Mouse (Mus musculus) lung, embryonic 14.5 days (tissue): ENCODE measurements around the gene C130026I21Rik. TPM values are rescaled to one million over a fixed set of nuclear protein-coding genes. Genes with fewer than 3 reads are reported as not detected.
"Not testable (repeated sequence)": the region's sequence is repeated elsewhere in the genome, so short reads cannot be mapped to it uniquely, and the experiment has no call there.

Experiments used
- ATAC-seq: fragments of 200-750 bp; cut with Nextera tagmentation; 2 replicates; pipeline ENCODE4 v1.8.0; 2017; ENCODE audit warnings: mild to moderate bottlenecking, moderate TSS enrichment, moderate library complexity; ENCODE audit not compliant: insufficient read depth
- DNase-seq: peaks from one replicate; pipeline ENCODE4 v3.0.0-alpha.2; 2015
- H3K27ac ChIP-seq: fragments of 300-500 bp; sonication (generic); 2 replicates; pipeline ENCODE4 v1.5.1; 2014; ENCODE audit warnings: low read depth, mild to moderate bottlenecking, moderate library complexity
- H3K27me3 ChIP-seq: fragments of 300-500 bp; sonication (generic); 2 replicates; pipeline ENCODE4 v1.6.1; 2014; ENCODE audit warnings: low read length, control low read depth; ENCODE audit not compliant: insufficient read depth
- H3K36me3 ChIP-seq: fragments of 300-500 bp; sonication (generic); 2 replicates; pipeline ENCODE4 v1.6.1; 2014; ENCODE audit warnings: control low read depth; ENCODE audit not compliant: insufficient read depth
- H3K4me1 ChIP-seq: fragments of 300-500 bp; sonication (generic); 2 replicates; pipeline ENCODE4 v1.6.1; 2014; ENCODE audit warnings: antibody characterized with exemption, control low read depth; ENCODE audit not compliant: insufficient read depth
- H3K4me2 ChIP-seq: fragments of 300-500 bp; sonication (generic); 2 replicates; pipeline ENCODE4 v1.6.1; 2014; ENCODE audit warnings: mild to moderate bottlenecking
- H3K4me3 ChIP-seq: fragments of 300-500 bp; sonication (generic); 2 replicates; pipeline ENCODE4 v1.5.1; 2014; ENCODE audit warnings: low read depth, low read length
- H3K9ac ChIP-seq: fragments of 300-500 bp; sonication (generic); 2 replicates; pipeline ENCODE4 v1.6.1; 2014
- H3K9me3 ChIP-seq: fragments of 300-500 bp; sonication (generic); 2 replicates; pipeline ENCODE4 v1.6.1; 2016; ENCODE audit warnings: low read depth, low read length, control low read depth
- WGBS: fragments of 180-500 bp; shearing (Covaris S2); extraction: QIAGEN DNeasy Blood & Tissue Kit; methylation state at CpG from one replicate; pipeline ENCODE4 v1.1.7; 2014; 5-methylcytosine and 5-hydroxymethylcytosine counted together
- polyA plus RNA-seq: library from polyadenylated mRNA; unstranded; fragments of >200 nt; fragmentation: Nextera tagmentation; extraction: Ambion mirVana; gene quantifications from 2 replicates; pipeline ENCODE4 v1.2.1, GENCODE M21; 2014

The C130026I21Rik gene
- polyA plus RNA-seq, 1 experiment from 2014 or later, result 0.82 TPM

- H3K9ac ChIP-seq, H3K27ac ChIP-seq, ATAC-seq, DNase-seq, H3K4me3 ChIP-seq, H3K36me3 ChIP-seq, H3K27me3 ChIP-seq, H3K4me1 ChIP-seq, H3K4me2 ChIP-seq, H3K9me3 ChIP-seq: not testable (repeated sequence)
- WGBS, result 64% methylated on average over 3 of the region's 3 CpGs
Observed at GRCm38 (mm10) chr1:85071690-85072089, 198.7 kb downstream of the C130026I21Rik start.

DNA sequence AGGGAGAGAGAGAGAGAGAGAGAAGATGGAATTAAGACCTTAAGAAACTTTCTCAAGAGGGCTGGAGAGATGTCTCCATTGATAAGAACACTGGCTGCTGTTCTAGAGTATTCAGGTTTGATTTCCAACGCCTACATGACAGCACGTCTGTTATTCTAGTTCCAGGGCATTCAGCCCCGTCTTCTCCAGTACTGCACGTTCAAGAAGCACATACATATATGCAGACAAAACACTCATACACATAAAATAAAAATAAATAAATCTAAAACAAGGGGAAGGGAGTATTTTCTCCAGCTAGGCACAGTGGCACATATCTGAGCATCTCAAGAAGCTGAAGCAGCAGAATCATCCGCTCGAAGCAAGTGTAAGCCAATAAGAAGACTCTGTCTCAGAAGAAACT lies 234.6 kb downstream of the C130026I21Rik start:
- not testable (repeated sequence) for H3K4me1 ChIP-seq, H3K27me3 ChIP-seq, H3K4me3 ChIP-seq, ATAC-seq, H3K36me3 ChIP-seq, H3K9ac ChIP-seq, H3K27ac ChIP-seq, DNase-seq, H3K9me3 ChIP-seq, H3K4me2 ChIP-seq
- WGBS, result 74% methylated on average over 4 of the region's 6 CpGs

GRCm38 (mm10) chr1:85034394-85034793 lies 236.0 kb downstream of the C130026I21Rik start:
- not testable (repeated sequence) for H3K4me3 ChIP-seq, H3K36me3 ChIP-seq, H3K9ac ChIP-seq, H3K4me2 ChIP-seq, H3K9me3 ChIP-seq, H3K4me1 ChIP-seq, H3K27ac ChIP-seq, ATAC-seq, DNase-seq, H3K27me3 ChIP-seq
- 86% methylated on average over 3 of the region's 4 CpGs for WGBS

GRCm38 (mm10) chr1:85033616-85034015 lies 236.8 kb downstream of the C130026I21Rik start:
- H3K4me3 ChIP-seq, ATAC-seq, H3K9ac ChIP-seq, H3K27me3 ChIP-seq, H3K4me2 ChIP-seq, H3K4me1 ChIP-seq, H3K9me3 ChIP-seq, H3K27ac ChIP-seq, H3K36me3 ChIP-seq: not testable (repeated sequence)
- WGBS, result 82% methylated on average over 5 of the region's 6 CpGs
- peak; percentile 0 for DNase-seq

DNA sequence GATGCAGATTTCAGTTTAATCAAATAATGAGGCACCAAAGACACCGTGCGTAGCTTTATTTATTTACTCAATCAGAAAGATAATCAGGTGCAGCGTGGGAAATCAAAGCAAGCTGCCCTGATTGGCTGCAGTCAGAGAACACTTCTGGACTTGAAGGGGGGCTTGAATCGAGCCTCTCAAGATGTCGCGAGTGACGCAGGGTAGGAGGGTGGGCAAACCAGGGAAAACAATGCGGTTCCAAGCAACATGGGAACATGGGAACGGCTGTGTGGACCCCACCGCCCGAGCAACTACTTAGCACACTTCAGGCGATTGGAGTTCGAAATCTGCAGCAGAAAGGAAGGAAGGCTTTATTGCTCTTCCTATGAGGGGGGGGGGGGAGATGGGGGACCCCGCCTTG lies 240.2 kb downstream of the C130026I21Rik start:
- not testable (repeated sequence) for H3K36me3 ChIP-seq, H3K4me1 ChIP-seq, H3K4me2 ChIP-seq, H3K27me3 ChIP-seq, H3K27ac ChIP-seq, H3K9ac ChIP-seq, H3K9me3 ChIP-seq, DNase-seq, H3K4me3 ChIP-seq, ATAC-seq
- WGBS, result 66% methylated on average over 11 of the region's 14 CpGs

GRCm38 (mm10) chr1:85011933-85012332 lies 258.4 kb downstream of the C130026I21Rik start:
- WGBS, result 93% methylated on average over 11 of the region's 13 CpGs
- H3K4me3 ChIP-seq, H3K9me3 ChIP-seq, ATAC-seq, H3K27ac ChIP-seq, H3K4me2 ChIP-seq, H3K9ac ChIP-seq, H3K27me3 ChIP-seq, H3K4me1 ChIP-seq, H3K36me3 ChIP-seq, DNase-seq: not testable (repeated sequence)

DNA sequence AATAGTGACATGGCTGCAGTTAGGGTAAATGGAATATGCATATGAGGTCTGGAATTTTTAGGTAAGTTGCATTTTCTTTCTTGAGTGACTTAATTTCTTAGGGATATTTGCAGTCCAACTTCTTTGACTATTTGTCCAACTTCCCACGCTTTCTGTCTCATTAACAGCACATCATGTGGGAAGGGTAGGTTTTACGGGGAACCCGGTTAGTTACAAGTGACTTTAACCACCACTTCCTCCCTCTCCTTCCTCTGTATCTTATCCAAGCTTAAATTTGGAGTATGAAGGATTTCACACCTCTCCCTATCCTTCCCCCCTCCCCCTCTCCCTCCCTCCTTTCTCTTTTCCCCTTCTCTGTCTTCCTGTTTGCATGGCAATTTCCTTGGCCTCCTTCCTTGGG lies 259.4 kb downstream of the C130026I21Rik start:
- H3K4me2 ChIP-seq, H3K9me3 ChIP-seq, H3K27me3 ChIP-seq, H3K27ac ChIP-seq, H3K9ac ChIP-seq, H3K4me1 ChIP-seq, H3K4me3 ChIP-seq, DNase-seq, H3K36me3 ChIP-seq, ATAC-seq: not testable (repeated sequence)
- 70% methylated on average over 3 of the region's 3 CpGs for WGBS

DNA sequence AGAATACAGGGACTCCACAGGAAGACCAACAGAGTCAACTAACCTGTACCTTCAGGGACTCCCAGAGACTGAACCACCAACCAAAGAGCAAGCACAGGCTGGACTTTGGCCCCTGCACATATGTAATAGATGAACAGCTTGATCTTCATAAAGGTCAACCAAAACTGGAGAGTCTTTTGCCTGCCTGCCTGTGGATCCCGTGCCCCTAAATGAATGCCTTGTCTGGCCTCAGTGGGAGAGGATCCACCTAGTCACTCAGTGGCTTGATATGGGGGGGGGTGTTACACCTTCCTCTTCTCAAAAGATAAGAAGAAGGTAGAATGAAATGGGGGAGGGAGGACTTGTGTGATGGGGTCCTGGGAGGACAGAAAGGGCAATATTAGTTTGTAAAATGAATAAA lies 262.6 kb downstream of the C130026I21Rik start:
- not testable (repeated sequence) for H3K4me3 ChIP-seq, H3K9ac ChIP-seq, H3K27me3 ChIP-seq, ATAC-seq, H3K36me3 ChIP-seq, H3K9me3 ChIP-seq, H3K4me1 ChIP-seq, H3K4me2 ChIP-seq, H3K27ac ChIP-seq, DNase-seq
- WGBS, result 56% methylated on average over 1 of the region's 1 CpGs

DNA sequence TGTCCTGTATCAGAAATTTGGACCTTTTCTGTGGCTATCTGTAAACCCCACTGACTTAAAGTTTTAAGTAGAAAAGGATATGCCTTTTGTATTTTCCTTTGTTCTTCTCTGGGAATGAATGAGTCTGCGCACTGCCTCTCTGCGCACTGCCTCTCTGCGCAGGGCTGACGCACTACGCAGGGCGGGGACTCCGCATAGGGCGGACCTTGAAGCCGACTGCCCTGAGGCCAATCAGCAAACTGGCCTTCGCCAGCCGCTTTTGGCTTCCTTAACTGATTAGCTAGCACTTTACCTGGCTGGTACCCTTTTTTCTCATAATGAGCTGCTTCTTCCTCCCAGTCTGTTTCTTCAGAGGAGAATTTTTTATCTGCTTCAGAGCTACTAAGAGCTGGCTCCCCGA lies 271.1 kb downstream of the C130026I21Rik start:
- not testable (repeated sequence) for DNase-seq
- 92% methylated on average over 3 of the region's 12 CpGs for whole genome bisulfite sequencing

GRCm38 (mm10) chr1:84996305-84996704 lies 274.1 kb downstream of the C130026I21Rik start:
- H3K4me3 ChIP-seq, DNase-seq, H3K4me2 ChIP-seq, H3K27me3 ChIP-seq, ATAC-seq, H3K36me3 ChIP-seq, H3K4me1 ChIP-seq, H3K27ac ChIP-seq, H3K9ac ChIP-seq, H3K9me3 ChIP-seq: not testable (repeated sequence)
- 77% methylated on average over 5 of the region's 9 CpGs for WGBS

More for the DNA sequence above, 271.1 kb downstream of the C130026I21Rik start:
- not testable (repeated sequence) for ATAC-seq, H3K4me3 ChIP-seq, H3K4me2 ChIP-seq, H3K27ac ChIP-seq, H3K36me3 ChIP-seq, H3K9ac ChIP-seq, H3K9me3 ChIP-seq, H3K4me1 ChIP-seq, H3K27me3 ChIP-seq

DNA sequence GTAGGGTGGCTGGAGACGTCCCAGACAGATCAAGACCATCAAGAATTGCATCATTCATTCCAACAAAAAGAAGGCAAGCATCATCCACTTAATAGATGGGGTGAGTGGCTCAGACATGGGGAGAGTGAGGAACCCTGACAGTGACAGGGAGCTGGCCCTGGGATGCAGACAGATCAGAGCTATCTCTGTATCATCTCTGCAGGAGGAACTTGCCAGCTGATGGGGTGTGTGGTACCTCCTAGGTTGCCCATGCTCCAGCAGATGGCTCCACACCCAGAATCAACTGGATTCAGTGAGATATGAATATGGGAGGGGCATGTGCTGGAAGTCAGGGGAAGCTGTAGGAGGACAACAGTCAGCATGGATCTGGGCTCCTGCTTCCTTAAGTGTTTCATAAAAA lies 275.9 kb downstream of the C130026I21Rik start:
- not testable (repeated sequence) for H3K4me1 ChIP-seq, H3K9ac ChIP-seq, H3K9me3 ChIP-seq, ATAC-seq, H3K36me3 ChIP-seq, H3K27ac ChIP-seq, H3K4me3 ChIP-seq, DNase-seq, H3K27me3 ChIP-seq, H3K4me2 ChIP-seq
- WGBS, result no CpG with 5 or more reads among the region's 1 CpGs
